Mouse (Mus musculus) splenic B cell, adult 2 months (primary cell): Measurements from ENCODE around the gene Rnf17.

Source experiments
- DNase-seq: peaks from one replicate; pipeline ENCODE4 v3.0.0-alpha.2; 2011; ENCODE audit warnings: low read depth, low spot score
- H3K27me3 ChIP-seq: 2 replicates; pipeline ENCODE4 v1.6.1; 2012; ENCODE audit warnings: mild to moderate bottlenecking, low read length, moderate library complexity, mixed read lengths; ENCODE audit not compliant: control insufficient read depth, poor library complexity, insufficient read depth, severe bottlenecking
- H3K36me3 ChIP-seq: 2 replicates; pipeline ENCODE4 v1.6.1; 2012; ENCODE audit warnings: mild to moderate bottlenecking, low read length, moderate library complexity, mixed read lengths; ENCODE audit not compliant: control insufficient read depth, poor library complexity, insufficient read depth, severe bottlenecking

Gene Rnf17

DNA sequence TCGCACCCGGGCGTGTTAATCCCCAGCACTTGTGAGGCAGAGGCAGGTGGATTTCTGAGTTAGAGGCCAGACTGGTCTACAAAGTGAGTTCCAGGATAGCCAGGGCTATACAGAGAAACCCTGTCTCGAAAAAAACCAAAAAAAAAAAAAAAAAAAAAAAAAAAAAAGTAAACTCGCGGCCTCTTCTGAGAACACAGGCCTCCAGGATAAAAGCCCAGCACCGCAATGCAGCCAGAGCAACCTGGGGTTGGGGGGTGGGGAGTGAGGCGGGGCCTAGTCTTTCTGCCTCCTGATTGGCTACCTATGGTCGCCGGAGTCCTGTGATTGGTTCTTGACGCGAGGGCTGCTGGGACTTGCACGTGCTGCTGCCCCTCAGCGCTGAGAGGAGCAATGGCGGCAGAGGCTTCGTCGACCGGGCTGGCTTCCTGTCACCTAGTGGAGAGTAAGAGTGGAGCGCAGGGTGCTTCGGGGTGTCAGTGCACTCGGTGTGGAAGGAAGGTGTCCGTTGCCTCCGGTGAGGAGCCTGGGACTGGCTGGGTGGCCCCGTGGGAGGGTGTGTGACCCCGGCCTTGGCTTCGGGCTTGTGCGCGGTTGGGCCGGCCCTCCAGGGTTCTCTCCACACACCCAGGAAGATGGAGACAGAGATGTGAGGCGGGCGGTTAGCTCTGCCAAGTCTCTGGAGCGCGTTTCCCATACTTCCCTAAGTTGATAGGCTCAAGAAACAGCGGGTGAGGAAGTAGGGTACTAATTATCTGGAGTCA is at the start of gene Rnf17:
Rnf17 (plus strand) TSS at position 271 of the 761 bp plus-strand sequence.
- H3K27me3 ChIP-seq = no peaks in the 10 kb centered on the region
- peak; percentile 2 for DNase-seq
- H3K36me3 ChIP-seq = no peaks in the 10 kb centered on the region

DNA sequence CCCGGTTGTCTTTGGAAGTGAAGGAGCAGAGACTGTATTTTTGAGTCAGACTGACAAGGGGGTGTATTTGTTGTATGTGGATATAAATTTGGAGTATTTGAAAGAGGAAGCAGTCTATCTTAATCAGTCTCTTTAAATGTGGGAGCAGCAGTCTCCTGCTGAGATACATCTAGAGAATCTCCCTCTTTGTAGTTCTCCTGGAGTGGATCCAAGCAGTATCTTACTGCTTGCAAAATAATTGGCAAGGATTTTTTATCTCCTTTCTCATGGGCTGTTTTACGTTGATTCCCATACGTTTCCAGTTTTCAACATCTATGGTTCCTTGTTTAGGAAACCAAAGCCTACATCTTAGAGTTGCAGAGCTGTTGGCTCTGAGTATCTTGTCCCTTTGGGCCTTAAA is 47.6 kb upstream of the Rnf17 start:
- DNase-seq = no peak
- Histone ChIP-seq H3K36me3 (no peaks in the 10 kb centered on the region), H3K27me3 (no peaks in the 10 kb centered on the region)

DNA sequence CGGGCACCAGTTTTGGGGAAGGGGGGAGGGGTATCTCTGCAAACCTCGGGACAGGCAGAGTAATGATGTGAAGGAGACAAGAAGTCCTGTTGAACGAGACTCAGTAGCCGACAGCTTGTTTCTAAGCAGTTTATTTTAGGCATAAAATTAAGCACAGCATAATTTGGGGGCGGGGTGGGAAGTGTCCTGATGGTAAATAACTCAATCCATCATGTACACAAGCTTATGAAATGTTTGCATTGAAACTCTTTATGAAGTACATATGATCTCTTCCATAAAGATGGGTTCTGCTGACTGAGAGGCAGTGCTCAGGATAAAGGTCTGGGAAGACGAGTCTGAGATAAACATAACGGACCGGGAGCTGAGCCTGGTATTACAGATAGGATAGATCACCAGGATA is 47.0 kb upstream of the Rnf17 start:
- DNase-seq = no peak
- Histone ChIP-seq H3K36me3 (no peaks in the 10 kb centered on the region), H3K27me3 (no peaks in the 10 kb centered on the region)

DNA sequence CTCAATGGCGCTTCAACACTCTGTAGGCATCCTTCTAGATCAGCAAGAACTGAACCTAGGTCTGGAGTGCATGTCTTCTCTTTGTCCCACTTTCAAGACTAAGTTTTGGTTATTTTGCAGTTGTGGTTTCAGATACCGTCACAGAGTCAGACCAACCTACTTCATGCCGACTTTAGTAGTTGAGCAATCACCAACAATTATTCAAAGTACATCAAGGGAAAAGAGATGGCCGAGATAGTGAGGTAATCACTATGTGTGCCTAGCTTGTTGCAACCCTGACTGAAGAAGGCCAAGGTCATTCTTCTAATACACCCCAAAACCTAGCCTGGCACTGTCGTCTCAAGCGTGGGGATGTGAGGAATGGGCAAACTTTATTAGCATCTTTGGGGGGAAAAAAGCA is 46.2 kb upstream of the Rnf17 start:
- Histone ChIP-seq H3K27me3 (no peaks in the 10 kb centered on the region), H3K36me3 (no peaks in the 10 kb centered on the region)
- no peak for DNase-seq

DNA sequence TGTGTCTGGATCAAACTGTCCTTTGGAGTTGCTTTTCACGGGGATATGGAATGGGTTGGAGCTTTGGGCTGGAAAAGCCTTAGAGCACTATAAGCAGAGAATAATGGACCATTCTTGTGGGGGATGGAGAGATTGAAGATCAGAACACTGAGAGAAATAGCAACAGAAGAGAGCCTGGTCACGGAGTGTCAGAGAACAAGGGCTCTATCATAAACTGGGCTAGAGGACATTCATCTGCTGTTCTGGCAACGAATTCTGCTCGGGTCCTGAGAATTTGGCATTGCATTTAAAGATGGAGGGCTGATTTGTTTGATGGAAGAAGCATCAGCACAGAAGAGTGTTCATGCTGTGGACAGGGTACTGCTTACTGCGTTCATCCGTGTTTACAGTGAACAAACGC is 44.0 kb upstream of the Rnf17 start:
- DNase-seq = no peak
- no peaks in the 10 kb centered on the region for H3K36me3 ChIP-seq
- H3K27me3 ChIP-seq = no peaks in the 10 kb centered on the region

DNA sequence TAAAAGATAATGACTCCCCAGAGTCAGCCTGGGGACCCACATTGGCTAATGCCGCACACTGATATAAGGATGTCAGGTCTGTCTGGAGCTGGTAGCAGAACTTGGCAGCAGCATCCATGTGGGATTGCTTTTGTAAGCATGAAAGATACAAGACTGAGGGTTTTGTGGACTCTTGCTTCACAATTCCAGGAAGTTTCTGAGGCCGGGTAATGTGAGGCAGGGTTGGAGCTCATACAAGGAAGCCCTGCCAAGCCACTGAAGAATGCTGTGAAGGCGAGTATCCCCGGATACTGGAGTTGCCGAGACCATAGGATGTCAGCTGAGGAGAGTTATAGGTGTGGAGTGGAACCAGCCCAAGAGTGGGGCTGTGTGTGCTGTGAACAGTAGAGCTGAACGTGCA is 43.2 kb upstream of the Rnf17 start:
- DNase-seq = no peak
- Histone ChIP-seq H3K36me3 (no peaks in the 10 kb centered on the region), H3K27me3 (no peaks in the 10 kb centered on the region)

DNA sequence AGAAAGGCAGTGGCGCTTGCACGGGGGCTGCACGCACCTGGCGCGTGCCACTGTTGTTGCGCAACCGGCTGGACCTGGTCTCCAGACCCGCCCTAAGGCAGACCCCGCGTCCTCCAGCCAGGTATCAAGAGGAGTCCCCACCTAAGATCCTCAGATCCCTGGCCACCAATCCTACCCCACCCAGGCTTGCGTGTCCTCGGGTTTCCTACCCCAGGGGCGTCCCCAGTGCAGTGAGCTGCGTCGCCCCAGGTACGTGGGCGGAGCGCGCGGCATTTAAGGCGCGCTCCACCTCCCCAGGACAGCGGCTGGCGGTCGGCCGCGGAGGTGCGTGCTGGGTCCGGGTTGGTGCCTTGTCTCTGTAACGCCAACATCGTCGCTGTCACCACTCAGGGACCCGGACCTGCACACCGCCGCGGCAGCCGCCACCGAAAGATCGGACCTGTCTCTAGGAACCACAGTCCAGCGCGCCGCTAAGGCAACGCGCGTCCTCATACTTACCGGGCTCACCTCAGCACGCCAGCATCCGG is 37.6 kb upstream of the Rnf17 start, which contains the start of gene Atp12a:
Atp12a (plus strand) TSS at position 358 of the 527 bp plus-strand sequence.
- DNase-seq = no peak
- H3K27me3 ChIP-seq = no peaks in the 10 kb centered on the region
- no peaks in the 10 kb centered on the region for H3K36me3 ChIP-seq

DNA sequence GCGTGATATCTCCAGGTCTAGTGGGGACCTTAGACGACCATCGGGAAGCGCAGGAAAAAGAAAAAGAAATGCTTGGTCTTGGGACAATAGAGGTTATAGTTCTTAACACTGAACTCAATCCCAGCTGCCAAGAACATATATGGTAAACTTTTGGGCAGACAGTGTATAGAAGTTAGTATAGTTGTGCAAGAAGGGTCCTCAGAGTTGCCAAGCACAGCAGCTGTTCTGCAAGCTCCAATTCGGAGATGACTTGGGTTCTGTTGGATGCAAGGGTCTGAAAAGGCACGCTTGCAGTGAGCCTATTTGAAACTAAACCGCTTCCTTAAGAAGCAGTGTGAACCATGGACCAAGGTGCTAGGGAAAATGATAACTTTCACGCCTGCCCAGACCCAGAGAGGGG is 37.1 kb upstream of the Rnf17 start:
- no peak for DNase-seq
- Histone ChIP-seq H3K36me3 (no peaks in the 10 kb centered on the region), H3K27me3 (no peaks in the 10 kb centered on the region)

DNA sequence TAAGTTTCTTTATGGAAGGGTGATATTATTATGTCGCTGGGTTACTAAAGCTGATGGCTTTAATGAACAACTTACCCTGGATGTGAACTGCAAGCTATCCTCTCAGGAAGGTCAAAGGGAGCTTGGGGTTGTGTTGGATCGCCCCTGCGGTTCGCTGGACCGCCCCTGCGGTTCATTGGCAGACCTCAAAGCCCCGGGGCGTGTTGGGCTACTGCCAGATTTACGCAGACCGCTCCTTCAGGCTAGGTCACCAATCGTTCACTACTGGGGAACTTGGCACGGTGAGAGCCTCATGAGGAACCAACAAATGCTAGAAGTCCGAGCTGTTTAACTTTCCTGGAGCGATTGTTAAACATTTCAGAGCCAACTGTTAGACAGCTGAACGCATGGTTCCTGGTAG is 35.7 kb upstream of the Rnf17 start:
- DNase-seq = no peak
- Histone ChIP-seq H3K27me3 (no peaks in the 10 kb centered on the region), H3K36me3 (no peaks in the 10 kb centered on the region)

DNA sequence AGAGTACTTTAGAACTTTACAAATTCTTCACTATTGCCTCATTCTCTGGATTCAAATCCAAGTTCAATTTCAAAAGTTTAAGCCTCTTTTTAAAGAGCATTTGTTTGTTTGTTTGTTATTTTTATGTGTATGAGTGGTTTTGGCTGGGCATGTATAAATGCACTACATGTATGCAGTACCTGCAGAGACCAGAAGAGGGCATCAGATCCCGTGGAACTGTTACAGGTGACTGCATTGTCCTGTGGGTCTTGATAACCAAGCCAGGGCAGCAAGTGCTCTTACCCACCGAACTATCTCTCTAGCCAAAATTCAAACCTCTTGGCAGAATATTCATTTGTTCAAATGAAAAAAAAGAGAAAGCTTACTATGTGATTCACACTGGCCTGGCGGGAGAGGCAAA is 33.5 kb upstream of the Rnf17 start:
- Histone ChIP-seq H3K27me3 (no peaks in the 10 kb centered on the region), H3K36me3 (no peaks in the 10 kb centered on the region)
- DNase-seq = peak; percentile 25

DNA sequence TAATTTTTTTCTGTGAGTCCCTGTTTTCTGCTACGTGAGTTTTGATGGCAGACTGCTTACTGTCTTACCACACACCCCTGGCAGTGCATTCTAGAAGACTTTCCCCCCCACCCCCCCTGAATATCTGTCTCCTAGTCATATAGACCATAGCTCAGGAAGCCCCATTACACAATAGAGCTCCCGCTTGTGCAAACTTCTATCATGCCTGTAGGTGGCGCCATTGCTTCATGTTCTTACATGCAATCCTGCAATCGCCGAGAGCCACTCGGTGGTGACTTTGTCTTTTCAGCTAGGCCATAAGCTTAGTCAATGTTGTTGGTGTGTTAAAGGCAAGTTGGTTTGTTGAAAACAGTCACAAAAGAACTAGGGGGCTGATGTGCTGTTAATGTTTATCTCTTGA is 26.6 kb upstream of the Rnf17 start:
- H3K36me3 ChIP-seq = no peaks in the 10 kb centered on the region
- peak; percentile 74 for DNase-seq
- 0 out of 2 replicates have a peak, but pooled peaks cover 1% of the 10 kb centered on the region for H3K27me3 ChIP-seq

DNA sequence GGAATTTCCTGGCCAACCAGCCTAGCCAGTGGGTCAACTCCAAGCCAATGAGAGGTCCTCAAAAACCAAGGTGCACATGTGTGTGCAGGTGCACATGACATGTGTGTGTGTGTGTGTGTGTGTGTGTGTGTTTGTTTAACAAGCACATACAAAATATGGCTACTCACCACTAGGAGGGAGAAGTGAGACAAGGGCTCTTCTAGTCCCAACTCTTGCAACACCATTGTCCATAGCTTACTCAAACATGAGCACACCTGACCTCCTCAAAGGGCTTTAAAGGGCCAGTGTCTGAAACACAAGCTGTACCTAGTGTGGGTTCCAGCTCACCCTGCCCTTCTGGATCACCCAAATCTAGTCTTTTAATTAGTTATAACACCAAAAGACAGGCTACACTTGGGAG is 24.6 kb upstream of the Rnf17 start:
- Histone ChIP-seq H3K36me3 (no peaks in the 10 kb centered on the region), H3K27me3 (0 out of 2 replicates have a peak, but pooled peaks cover 1% of the 10 kb centered on the region)
- no peak for DNase-seq

DNA sequence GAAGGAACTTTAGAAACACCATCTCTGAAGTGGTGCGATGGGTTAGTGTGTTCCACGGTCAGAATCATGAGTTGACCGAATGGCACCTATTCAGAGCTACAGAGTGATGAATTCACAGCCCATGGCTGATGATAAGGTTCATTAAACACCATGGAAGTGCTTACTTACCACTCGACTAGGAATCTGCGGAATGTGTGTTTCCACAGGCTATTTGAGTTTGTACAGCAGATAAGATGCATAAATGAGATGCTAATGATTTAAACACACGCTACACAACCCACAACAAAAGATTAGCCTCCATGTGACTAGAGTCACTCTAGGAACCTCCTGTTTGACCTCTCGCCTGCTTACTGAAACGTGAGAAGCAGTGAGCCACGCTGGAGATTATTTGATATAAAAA is 23.0 kb upstream of the Rnf17 start:
- Histone ChIP-seq H3K36me3 (no peaks in the 10 kb centered on the region), H3K27me3 (0 out of 2 replicates have a peak, but pooled peaks cover 1% of the 10 kb centered on the region)
- DNase-seq = no peak

DNA sequence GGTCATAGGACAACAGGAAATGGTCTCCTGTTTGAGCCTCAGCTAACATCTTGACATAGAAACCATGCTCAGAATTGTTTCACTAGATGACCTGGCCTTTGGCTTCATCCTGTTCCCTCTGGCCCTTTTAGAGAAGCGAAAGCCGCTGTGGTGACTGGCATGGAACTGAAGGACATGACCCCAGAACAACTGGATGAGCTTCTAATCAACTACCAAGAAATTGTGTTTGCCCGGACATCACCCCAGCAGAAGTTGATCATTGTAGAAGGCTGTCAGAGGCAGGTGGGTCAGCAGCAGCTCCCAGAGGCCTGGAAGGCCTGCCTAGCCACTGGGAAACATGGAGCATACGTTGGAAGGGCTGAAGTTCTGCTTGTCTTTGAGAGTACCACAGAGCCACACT is 20.0 kb upstream of the Rnf17 start:
- Histone ChIP-seq H3K27me3 (0 out of 2 replicates have a peak, but pooled peaks cover 1% of the 10 kb centered on the region), H3K36me3 (no peaks in the 10 kb centered on the region)
- no peak for DNase-seq

DNA sequence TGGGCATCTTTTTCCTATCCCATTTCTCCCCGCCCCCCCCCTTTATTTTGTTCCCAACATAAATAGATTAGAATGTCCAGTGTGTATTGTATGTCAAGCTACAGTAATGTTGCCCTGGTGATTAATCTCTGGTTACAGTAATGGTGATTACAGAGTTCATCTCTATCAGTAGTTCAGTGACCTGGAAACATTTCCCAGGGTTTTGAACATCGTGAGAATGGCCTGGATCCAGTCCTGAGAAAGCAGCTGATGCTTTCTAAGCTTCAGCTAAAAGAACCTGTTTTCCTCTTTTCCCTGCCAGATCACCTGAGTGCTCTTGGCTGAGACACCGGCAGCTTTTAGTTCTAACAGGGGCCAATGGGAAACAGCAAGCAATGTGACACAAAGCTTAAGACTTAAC is 12.1 kb upstream of the Rnf17 start:
- no peak for DNase-seq
- Histone ChIP-seq H3K36me3 (no peaks in the 10 kb centered on the region), H3K27me3 (no peaks in the 10 kb centered on the region)
